Mouse (Mus musculus) liver, embryonic 13.5 days (tissue): ENCODE data around the gene Idh1. TPM values are rescaled to one million over a fixed set of nuclear protein-coding genes. Genes with fewer than 3 reads are reported as not detected.

Experiments
- ATAC-seq: fragments of 200-750 bp; cut with Nextera tagmentation; 2 replicates; pipeline ENCODE4 v1.8.0; 2017; ENCODE audit warnings: low read depth, mild to moderate bottlenecking, moderate number of reproducible peaks, moderate library complexity
- DNase-seq: peaks from one replicate; pipeline ENCODE4 v3.0.0; 2022
- H3K27ac ChIP-seq: fragments of 300-500 bp; sonication (generic); 2 replicates; pipeline ENCODE4 v1.5.1; 2015; ENCODE audit warnings: moderate library complexity, mild to moderate bottlenecking, inconsistent platforms
- H3K27me3 ChIP-seq: fragments of 300-500 bp; sonication (generic); 2 replicates; pipeline ENCODE4 v1.6.1; 2015; ENCODE audit warnings: mild to moderate bottlenecking, inconsistent platforms
- H3K36me3 ChIP-seq: fragments of 300-500 bp; sonication (generic); 2 replicates; pipeline ENCODE4 v1.6.1; 2015; ENCODE audit warnings: mild to moderate bottlenecking, inconsistent platforms
- H3K4me1 ChIP-seq: fragments of 300-500 bp; sonication (generic); replicated peaks from 2 replicates; pipeline ENCODE4 v1.6.1; 2015; ENCODE audit warnings: inconsistent platforms
- H3K4me2 ChIP-seq: fragments of 300-500 bp; sonication (generic); 2 replicates; pipeline ENCODE4 v1.6.1; 2015; ENCODE audit warnings: inconsistent platforms, mild to moderate bottlenecking, moderate library complexity
- H3K4me3 ChIP-seq: fragments of 300-500 bp; sonication (generic); replicated peaks from 2 replicates; pipeline ENCODE4 v1.5.1; 2015; ENCODE audit warnings: mild to moderate bottlenecking, inconsistent platforms
- H3K9ac ChIP-seq: fragments of 300-500 bp; sonication (generic); 2 replicates; pipeline ENCODE4 v1.6.1; 2015; ENCODE audit warnings: mild to moderate bottlenecking, inconsistent platforms
- H3K9me3 ChIP-seq: fragments of 300-500 bp; sonication (generic); replicated peaks from 2 replicates; pipeline ENCODE4 v1.6.1; 2016; ENCODE audit warnings: inconsistent platforms
- WGBS: fragments of 180-500 bp; shearing (Covaris S2); methylation state at CpG from one replicate; pipeline ENCODE4 v1.1.7; 2015; ENCODE audit not compliant: insufficient replicate concordance; 5-methylcytosine and 5-hydroxymethylcytosine counted together
- polyA plus RNA-seq: library from polyadenylated mRNA; unstranded; fragments of >200 nt; fragmentation: Nextera tagmentation; extraction: Ambion mirVana; gene quantifications from 2 replicates; pipeline ENCODE4 v1.2.1, GENCODE M21; 2015

The Idh1 gene
- polyA plus RNA-seq, 1 experiment from 2014 or later, result 83.9 TPM

DNA sequence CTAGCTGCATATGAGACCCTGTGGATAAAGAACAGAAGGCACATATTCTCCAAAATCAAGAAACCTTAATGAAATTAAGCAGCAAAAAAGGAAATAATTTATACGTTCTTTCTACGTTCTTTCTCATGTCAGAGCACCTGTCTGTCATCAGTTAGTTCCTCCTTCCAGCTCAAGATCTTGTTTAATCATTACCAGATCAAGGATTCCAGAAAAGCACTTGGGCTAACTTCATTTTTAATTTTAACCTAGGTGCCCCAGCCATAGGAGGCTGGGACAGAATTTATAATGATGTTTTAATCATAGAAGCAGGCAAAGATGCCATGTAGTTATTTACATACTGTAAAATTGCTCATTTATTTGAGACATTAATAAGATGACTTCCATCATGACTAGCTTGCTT is 41.5 kb downstream of the Idh1 start:
- no peak for ATAC-seq
- Histone ChIP-seq H3K9ac (no peak overlapping the region), H3K9me3 (no peaks in the 10 kb centered on the region), H3K4me1 (no peaks in the 10 kb centered on the region), H3K36me3 (no peaks in the 10 kb centered on the region), H3K27me3 (no peaks in the 10 kb centered on the region), H3K4me3 (no peak overlapping the region), H3K4me2 (no peak overlapping the region), H3K27ac (no peak overlapping the region)
- 66% methylated on average over 2 of the region's 2 CpGs for WGBS
- DNase-seq, result no peak

DNA sequence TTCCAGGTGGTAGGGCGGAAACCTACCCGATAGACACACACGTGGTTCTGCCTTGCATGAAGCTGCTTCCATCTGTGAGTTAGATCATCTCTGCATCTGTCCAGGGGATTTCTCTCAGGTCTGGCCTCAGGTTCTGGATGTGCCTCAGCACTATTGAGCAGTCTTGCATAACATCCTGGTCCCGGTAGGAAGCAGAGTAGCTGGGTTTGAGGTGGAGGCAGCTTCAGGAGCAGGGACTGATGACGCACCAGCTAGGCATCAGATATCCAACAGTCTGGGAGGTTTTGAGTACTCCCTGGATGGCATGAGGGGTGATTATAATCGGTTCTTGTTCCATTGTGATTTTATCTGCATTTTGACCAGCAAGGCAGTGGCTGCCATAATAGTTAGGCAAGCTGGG is 48.7 kb downstream of the Idh1 start:
- Histone ChIP-seq H3K9me3 (no peaks in the 10 kb centered on the region), H3K36me3 (no peaks in the 10 kb centered on the region), H3K27me3 (no peaks in the 10 kb centered on the region), H3K27ac (no peak overlapping the region), H3K9ac (no peak overlapping the region), H3K4me2 (no peak overlapping the region), H3K4me1 (no peaks in the 10 kb centered on the region), H3K4me3 (no peak overlapping the region)
- 67% methylated on average over 6 of the region's 6 CpGs for WGBS
- DNase-seq, result no peak
- ATAC-seq, result no peak

DNA sequence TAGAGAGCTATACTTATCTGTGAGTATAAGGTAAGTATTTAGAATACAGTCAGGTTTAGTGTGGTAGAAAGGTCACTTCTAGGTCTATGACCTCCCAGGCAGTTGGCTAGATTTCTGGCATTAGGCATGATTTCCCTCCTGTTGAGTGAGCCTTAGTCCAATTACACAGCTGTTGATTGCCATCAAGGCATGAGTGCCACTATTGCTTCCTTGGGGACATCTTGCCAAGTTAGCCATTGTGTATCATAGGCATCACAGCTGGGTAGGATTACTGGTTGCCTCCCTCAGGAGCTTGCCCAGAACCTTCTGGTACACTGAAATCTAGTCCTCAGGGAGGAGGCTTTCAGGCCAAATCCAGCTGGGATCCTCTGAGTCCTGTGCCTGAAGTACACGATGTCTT is 53.5 kb downstream of the Idh1 start:
- Histone ChIP-seq H3K36me3 (no peaks in the 10 kb centered on the region), H3K9ac (no peak overlapping the region), H3K27ac (no peak overlapping the region), H3K9me3 (no peaks in the 10 kb centered on the region), H3K4me1 (no peaks in the 10 kb centered on the region), H3K27me3 (no peaks in the 10 kb centered on the region), H3K4me2 (no peak overlapping the region), H3K4me3 (no peak overlapping the region)
- ATAC-seq, result no peak
- WGBS, result 50% methylated on average over 1 of the region's 1 CpGs
- no peak for DNase-seq

DNA sequence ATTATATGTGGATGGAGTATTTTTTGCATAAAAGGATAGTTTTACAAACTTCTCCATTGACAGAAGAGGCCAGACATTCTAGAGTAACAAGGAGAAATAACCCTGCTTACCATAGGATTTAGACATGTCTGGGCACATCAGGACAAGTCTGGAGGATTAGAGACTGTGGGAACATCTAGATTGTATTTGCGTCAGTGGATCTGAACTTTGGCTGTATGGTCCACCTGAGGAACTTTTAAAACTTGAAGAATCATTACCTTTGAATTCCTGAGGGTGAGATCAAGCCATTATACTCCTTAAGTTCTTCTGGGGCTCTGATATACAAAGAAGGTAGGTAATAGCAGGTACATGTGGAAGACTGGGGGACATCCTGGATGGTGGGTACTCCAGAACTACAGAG is 54.6 kb downstream of the Idh1 start:
- no peaks in the 10 kb centered on the region for H3K4me1 ChIP-seq
- no peak for DNase-seq
- no peak overlapping the region for H3K9ac ChIP-seq
- no peak for ATAC-seq
- no peak overlapping the region for H3K4me3 ChIP-seq
- H3K36me3 ChIP-seq, result no peaks in the 10 kb centered on the region
- WGBS, result 83% methylated on average over 1 of the region's 1 CpGs
- no peaks in the 10 kb centered on the region for H3K9me3 ChIP-seq
- H3K4me2 ChIP-seq, result no peak overlapping the region
- no peak overlapping the region for H3K27ac ChIP-seq
- no peaks in the 10 kb centered on the region for H3K27me3 ChIP-seq

DNA sequence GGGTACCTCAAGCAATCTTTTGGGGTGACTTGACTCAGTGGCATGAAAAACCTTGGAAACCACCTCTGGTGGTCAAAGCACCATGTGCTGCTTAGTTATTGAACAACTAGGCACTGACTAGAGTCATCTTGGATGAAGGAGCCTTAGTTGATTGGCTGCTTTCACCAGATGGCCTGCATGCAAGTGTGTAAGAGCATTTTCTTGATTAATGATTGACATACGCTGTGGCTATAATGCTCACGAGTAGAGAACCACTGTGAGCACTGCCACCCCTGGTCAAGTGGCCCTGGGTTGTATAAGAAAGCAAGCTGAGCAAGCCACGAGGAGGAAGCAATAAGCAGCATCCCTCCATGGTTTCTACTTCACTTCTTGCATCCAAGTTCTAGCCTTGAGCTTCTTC is 56.1 kb downstream of the Idh1 start:
- H3K4me2 ChIP-seq, result no peak overlapping the region
- DNase-seq (no peak), ATAC-seq (no peak)
- no peak overlapping the region for H3K9ac ChIP-seq
- 43% methylated on average over 3 of the region's 3 CpGs for WGBS
- H3K4me3 ChIP-seq, result no peak overlapping the region
- H3K9me3 ChIP-seq, result no peaks in the 10 kb centered on the region
- no peaks in the 10 kb centered on the region for H3K27me3 ChIP-seq
- no peak overlapping the region for H3K27ac ChIP-seq
- no peaks in the 10 kb centered on the region for H3K36me3 ChIP-seq
- no peaks in the 10 kb centered on the region for H3K4me1 ChIP-seq

DNA sequence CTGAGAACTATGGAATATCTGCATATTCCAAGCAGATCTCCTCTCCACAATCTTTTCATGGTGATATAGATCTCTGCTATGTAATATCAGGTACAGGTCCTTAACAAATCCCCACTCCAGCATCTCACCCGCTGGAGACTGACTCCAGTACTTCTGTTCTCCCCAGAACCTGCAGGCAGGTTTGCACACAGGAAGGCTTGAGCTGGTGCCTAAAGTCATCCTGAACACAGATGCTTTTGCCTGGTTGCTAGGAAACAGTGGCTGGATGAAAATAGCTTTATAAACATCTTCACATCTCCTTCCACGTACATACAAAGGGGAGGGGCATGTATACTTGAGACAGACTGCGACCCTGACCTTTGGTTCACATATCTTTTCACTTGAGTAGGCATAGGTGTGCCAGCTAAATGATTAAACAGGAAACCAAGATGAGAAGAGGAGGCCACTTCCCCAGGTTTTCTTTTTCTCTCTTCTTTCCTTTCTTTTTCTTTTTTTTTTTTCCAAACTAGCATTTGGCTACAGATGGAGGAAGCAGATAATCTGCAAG is 56.6 kb downstream of the Idh1 start:
- Histone ChIP-seq H3K36me3 (no peaks in the 10 kb centered on the region), H3K27ac (no peak overlapping the region), H3K4me3 (no peak overlapping the region), H3K9me3 (no peaks in the 10 kb centered on the region), H3K27me3 (no peaks in the 10 kb centered on the region), H3K4me2 (no peak overlapping the region), H3K4me1 (no peaks in the 10 kb centered on the region), H3K9ac (no peak overlapping the region)
- DNase-seq, result no peak
- WGBS, result 56% methylated on average over 3 of the region's 3 CpGs
- no peak for ATAC-seq

DNA sequence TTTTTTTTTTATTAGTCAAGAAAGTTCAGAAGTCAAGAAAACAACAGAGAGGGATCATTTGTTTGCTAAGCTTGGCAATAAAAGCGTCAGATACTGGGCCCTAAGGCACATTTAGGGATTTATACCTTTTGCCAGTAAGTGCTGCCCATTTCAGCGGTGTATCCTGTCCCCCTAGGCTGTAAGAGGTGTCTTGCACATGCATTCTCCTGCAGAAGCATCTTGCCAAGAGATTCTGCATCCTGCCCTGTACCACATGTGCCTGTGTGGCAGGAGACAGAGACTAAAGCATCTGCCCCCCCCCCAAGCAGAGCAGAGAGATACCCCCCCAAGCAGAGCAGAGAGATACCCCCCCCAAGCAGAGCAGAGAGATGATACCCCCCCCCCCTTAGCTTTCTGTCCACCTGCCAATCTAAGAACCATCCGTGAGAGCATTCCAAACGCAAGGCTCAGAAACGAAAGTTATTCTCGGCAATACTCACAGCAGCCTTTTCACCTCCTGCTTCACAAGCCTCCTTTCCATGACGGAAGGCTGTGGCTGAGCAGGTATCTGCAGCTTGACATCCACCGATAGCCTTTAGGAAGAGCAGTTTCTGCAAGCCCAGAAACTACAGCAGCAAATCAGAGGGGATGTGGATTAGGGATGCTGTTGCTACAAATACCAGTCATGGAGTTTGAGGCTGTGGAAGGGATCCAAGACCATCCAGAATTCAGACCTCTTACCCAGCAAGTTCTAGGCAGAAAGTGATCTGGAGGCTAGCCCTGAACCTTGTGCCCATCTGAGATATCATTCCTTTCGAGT is 63.5 kb downstream of the Idh1 start, which contains the start of gene D630023F18Rik:
D630023F18Rik (minus strand) TSS at position 641 of the 799 bp plus-strand sequence.
- no peak within 1 kb of the TSS for H3K4me3 ChIP-seq
- H3K4me2 ChIP-seq, result no peak within 1 kb of the TSS

DNA sequence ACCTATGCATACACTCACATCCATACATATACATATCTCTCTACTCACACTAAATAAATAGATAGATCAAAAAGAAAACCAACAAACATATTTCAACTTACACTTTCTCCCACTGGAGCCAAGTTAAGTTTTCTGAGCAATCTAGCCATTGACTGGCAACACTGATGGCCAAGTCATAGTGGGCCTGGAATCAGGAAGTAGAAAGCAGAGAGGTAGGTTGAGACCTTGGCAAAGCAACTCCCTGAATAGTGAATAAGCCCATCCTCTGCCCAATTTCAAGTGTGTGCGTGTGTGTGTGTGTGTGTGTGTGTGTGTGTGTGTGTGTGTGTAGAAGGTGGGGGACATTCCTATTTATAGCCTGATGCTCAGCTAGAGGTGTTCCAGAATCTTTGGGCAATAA is 66.9 kb downstream of the Idh1 start, which contains the start of gene Gm28845:
Gm28845 (minus strand) TSS at position 121 of the 400 bp plus-strand sequence.
- Histone ChIP-seq H3K9me3 (no peaks in the 10 kb centered on the region), H3K4me1 (no peaks in the 10 kb centered on the region), H3K4me2 (no peak within 1 kb of the TSS), H3K27me3 (no peaks in the 10 kb centered on the region), H3K9ac (no peak within 1 kb of the TSS), H3K4me3 (no peak within 1 kb of the TSS), H3K36me3 (no peaks in the 10 kb centered on the region), H3K27ac (no peak within 1 kb of the TSS)
- no peak for ATAC-seq
- DNase-seq, result no peak
- WGBS, result 83% methylated on average over 1 of the region's 1 CpGs

More for the DNA sequence above, 63.5 kb downstream of the Idh1 start, which contains the start of gene D630023F18Rik:
- H3K27me3 ChIP-seq, result no peaks in the 10 kb centered on the region
- no peaks in the 10 kb centered on the region for H3K36me3 ChIP-seq
- 28% methylated on average over 9 of the region's 9 CpGs for WGBS
- H3K4me1 ChIP-seq, result no peaks in the 10 kb centered on the region
- ATAC-seq (no peak), DNase-seq (no peak)
- H3K9me3 ChIP-seq, result no peaks in the 10 kb centered on the region
- H3K9ac ChIP-seq, result no peak within 1 kb of the TSS
- no peak within 1 kb of the TSS for H3K27ac ChIP-seq

DNA sequence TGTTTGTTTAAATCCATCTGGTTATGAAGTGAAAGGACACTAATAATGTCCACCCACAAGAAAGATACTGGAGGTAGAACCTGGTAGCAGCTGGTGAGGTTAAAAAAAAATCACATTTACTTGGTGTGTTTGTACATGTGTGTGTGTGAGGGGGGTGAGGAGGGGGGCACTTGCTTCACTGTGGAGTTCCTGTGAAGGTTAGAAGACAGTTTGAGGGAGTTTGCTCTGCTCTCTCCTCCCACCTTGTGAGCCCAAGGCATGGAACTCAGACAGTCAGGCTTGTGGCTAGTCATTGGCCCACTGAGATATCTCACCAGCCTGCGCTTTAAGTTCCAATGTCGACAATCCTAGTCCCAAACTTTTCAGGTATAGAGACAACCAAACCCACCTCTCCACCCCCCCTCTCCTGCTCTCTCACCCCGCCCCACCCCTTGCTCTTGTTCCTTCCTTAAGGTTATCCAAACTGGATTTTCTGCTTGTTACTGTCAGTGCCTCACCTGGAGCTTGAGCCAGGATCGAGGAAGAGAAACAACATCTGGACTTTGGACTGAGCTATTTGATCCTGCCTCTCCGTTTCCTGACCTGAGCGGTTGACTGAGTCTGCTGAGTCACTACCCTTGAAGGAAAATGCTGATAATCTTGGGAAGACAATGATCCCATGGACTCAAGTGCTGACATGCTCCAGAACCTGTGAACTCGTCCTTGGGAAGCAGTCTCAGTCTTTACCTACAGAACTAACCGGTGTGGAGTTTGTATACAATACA is 68.0 kb downstream of the Idh1 start:
- H3K4me3 ChIP-seq, result no peak overlapping the region
- DNase-seq, result no peak
- no peaks in the 10 kb centered on the region for H3K27me3 ChIP-seq
- H3K4me2 ChIP-seq, result no peak overlapping the region
- no peak overlapping the region for H3K27ac ChIP-seq
- no peak overlapping the region for H3K9ac ChIP-seq
- no peaks in the 10 kb centered on the region for H3K9me3 ChIP-seq
- WGBS, result 49% methylated on average over 8 of the region's 8 CpGs
- no peaks in the 10 kb centered on the region for H3K4me1 ChIP-seq
- no peak for ATAC-seq
- H3K36me3 ChIP-seq, result no peaks in the 10 kb centered on the region

DNA sequence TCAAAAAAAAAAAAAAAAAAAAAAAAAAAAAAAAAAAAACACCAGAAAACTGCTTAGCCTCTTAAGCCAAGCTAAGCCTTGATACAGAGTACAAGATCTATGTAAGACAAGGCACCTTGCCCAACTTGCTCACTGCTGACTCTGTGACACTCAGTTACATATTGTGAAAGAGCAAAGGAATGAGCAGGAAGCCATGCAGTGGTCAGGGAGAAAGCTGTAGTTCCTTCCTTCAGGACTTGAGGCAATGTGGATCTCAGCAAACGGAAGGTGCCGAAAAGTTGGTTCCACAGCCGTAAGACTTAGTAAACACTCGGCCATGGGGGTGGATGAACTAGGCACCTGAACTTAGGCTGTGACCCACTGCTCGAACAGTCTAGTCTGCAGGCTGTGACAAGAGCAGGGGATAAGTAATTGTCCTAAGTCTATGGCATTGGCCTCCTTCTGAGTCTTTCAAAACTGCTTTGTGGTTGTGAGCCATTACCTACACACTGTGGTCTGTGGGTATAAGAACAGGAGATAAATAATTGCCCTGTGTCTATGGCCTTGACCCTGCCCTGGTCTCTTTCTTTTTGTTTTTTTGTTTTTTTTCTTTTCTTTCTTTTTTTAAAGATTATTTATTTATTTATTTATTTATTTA is 72.6 kb downstream of the Idh1 start:
- H3K9ac ChIP-seq, result no peak overlapping the region
- H3K4me1 ChIP-seq, result peaks cover 8% of the 10 kb centered on the region
- no peaks in the 10 kb centered on the region for H3K9me3 ChIP-seq
- no peak overlapping the region for H3K4me2 ChIP-seq
- no peak overlapping the region for H3K27ac ChIP-seq
- WGBS, result 77% methylated on average over 5 of the region's 5 CpGs
- H3K36me3 ChIP-seq, result no peaks in the 10 kb centered on the region
- H3K4me3 ChIP-seq, result no peak overlapping the region
- DNase-seq (no peak), ATAC-seq (peak; percentile 41; the same call in 1 of the 2 replicates)
- no peaks in the 10 kb centered on the region for H3K27me3 ChIP-seq

DNA sequence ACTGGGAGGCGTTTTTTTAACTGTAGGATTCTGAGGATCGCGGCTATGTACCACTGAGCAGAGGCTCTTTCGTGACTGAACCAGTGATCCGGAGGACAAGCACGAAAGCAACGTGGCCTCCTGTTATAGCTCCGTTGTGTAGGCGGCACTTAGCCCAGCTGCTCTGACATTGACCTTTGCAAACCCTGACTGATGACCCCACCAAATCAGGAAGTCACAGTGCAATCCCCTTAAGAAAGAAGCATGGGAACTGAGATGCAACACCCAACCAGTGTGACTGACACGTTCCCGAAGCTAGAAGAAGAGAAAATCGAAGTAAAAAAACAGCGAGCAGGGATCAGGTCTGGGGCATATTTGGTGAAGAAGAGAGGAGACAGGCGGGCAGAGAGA is 73.5 kb downstream of the Idh1 start:
- no peaks in the 10 kb centered on the region for H3K36me3 ChIP-seq
- peak overlapping the region; percentile 37 for H3K27ac ChIP-seq
- DNase-seq (no peak), ATAC-seq (peak; percentile 40)
- WGBS, result 34% methylated on average over 14 of the region's 14 CpGs
- no peak overlapping the region for H3K4me3 ChIP-seq
- H3K4me2 ChIP-seq, result peak overlapping the region; percentile 41
- no peak overlapping the region for H3K9ac ChIP-seq
- no peaks in the 10 kb centered on the region for H3K9me3 ChIP-seq
- peaks cover 8% of the 10 kb centered on the region for H3K4me1 ChIP-seq
- H3K27me3 ChIP-seq, result no peaks in the 10 kb centered on the region
